7 mouse cellular contexts compared by ENCODE assay signal in the genomic region with DNA sequence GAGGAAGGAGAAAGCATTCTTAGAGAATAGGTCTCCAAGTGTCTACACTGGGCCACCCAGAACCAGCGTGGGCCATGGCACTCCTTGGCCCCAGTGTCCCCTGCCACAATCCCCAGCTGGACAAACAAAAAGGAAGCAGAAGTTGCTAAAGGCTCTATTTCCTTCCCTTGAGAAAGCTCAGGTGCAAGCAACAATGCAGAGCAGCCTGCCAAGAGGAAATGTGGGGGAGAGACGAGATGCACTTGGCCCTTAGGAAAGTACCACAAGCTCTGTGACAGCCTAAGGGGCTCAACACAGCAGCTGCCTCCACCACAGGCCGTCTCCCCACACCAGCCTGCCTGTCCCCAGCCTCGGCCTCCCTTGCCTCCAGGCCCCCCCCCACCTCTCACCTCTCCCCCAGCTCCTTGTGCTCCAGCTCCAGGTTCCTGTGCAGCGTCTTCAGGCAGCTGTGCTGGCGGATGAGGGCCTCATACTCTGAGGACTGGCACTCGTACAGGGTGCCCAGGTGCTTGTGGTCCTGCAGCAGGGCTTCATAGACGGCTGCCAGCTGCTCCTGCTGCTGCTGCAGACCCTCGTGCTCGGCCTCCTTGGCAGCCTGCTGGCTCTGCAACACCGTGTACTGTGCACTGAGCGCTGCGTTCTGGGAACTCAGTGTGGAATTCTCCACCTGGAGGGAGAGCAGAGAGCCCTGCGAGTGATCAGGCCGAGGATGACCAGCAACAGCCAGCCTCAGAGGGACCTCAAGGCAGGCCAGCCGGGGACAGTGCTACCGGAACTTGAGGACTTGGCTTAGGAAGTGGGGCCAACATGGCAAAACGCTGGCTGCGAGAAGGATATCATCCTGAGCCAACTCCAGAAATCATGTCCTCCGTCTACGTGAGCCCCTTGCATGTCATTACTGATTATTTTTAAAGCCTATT. TPM values are rescaled to one million over a fixed set of nuclear protein-coding genes. Genes with fewer than 3 reads are reported as not detected.
DNase-seq lines count a peak whose midpoint lies in the region; ATAC-seq lines count a peak whose summit lies in the region.

No protein-coding gene starts in this region.

- ATAC-seq in heart, embryonic 15.5 days (replicated peaks; ENCODE audit: insufficient number of reproducible peaks, insufficient read depth, low FRiP score, low read depth) = peak; percentile 58
- no peak for ATAC-seq in limb, embryonic 11.5 days (ENCODE audit: insufficient number of reproducible peaks, low FRiP score, low TSS enrichment, low read depth)

- H3K27ac ChIP-seq in heart, embryonic 15.5 days = peak overlapping the region; percentile 75
- H3K27ac ChIP-seq in limb, embryonic 11.5 days (replicated peaks; ENCODE audit: low read depth, low read length) = no peak overlapping the region

- DNase-seq in thymus, postnatal 10 days (ENCODE audit: low spot score in 2 of 2) = peak; percentile 18
- DNase-seq in thymus, adult 18-20 months = no peak
- no peak for DNase-seq in limb, embryonic 11.5 days (ENCODE audit: low spot score)
- DNase-seq in urinary bladder, postnatal 25 days (ENCODE audit: low spot score) = no peak
- no peak for DNase-seq in right cerebral cortex, adult 2 months (ENCODE audit: low spot score in 2 of 2)
- DNase-seq in urinary bladder, postnatal 10 days (ENCODE audit: low spot score) = no peak

- H3K27me3 ChIP-seq in heart, embryonic 15.5 days = peaks cover 3% of the 10 kb centered on the region
- no peaks in the 10 kb centered on the region for H3K27me3 ChIP-seq in limb, embryonic 11.5 days (ENCODE audit: control insufficient read depth, insufficient read depth, low read length)

- H3K4me1 ChIP-seq in heart, embryonic 15.5 days (replicated peaks) = peaks cover 18% of the 10 kb centered on the region
- H3K4me1 ChIP-seq in limb, embryonic 11.5 days (ENCODE audit: control insufficient read depth, insufficient read depth, low read length) = no peaks in the 10 kb centered on the region

- 61% methylated on average over 21 of the region's 21 CpGs for WGBS in heart, embryonic 15.5 days
- 81% methylated on average over 21 of the region's 21 CpGs for WGBS in limb, embryonic 11.5 days

- H3K9me3 ChIP-seq in heart, embryonic 15.5 days (replicated peaks) = no peaks in the 10 kb centered on the region
- no peaks in the 10 kb centered on the region for H3K9me3 ChIP-seq in limb, embryonic 11.5 days (ENCODE audit: control insufficient read depth, low read length)

- H3K4me2 ChIP-seq in heart, embryonic 15.5 days = no peak overlapping the region
- H3K4me2 ChIP-seq in limb, embryonic 11.5 days (ENCODE audit: low read depth, severe bottlenecking) = no peak overlapping the region

- H3K4me3 ChIP-seq in heart, embryonic 15.5 days = no peak overlapping the region
- H3K4me3 ChIP-seq in limb, embryonic 11.5 days (ENCODE audit: low read depth, low read length) = no peak overlapping the region

- H3K36me3 ChIP-seq in heart, embryonic 15.5 days = no peaks in the 10 kb centered on the region
- H3K36me3 ChIP-seq in limb, embryonic 11.5 days (ENCODE audit: control insufficient read depth, insufficient read depth, low read length) = no peaks in the 10 kb centered on the region

- H3K9ac ChIP-seq in heart, embryonic 15.5 days = no peak overlapping the region
- H3K9ac ChIP-seq in limb, embryonic 11.5 days (ENCODE audit: low read length) = peak overlapping the region; percentile 0; the same call in 1 of the 2 replicates

RNA-seq across cellular contexts. Expression of gene Gpr68, which starts 29.7 kb away (rescaled TPM):
- polyA plus RNA-seq in heart, embryonic 15.5 days (2015; fragmentation: Nextera tagmentation; extraction: Ambion mirVana) = 6.0 and 7.1 TPM in 2 replicates
- 0.11 TPM in 1 of 2 replicates, not detected in the other for polyA plus RNA-seq in limb, embryonic 11.5 days (2014; fragmentation: Nextera tagmentation; extraction: Ambion mirVana)

Comparison
In these comparisons a context has a peak if more than half of its experiments do, and no peak if none do; other contexts are left out.
1. DNase-seq: peak in thymus, postnatal 10 days (2 of 2); none in thymus, adult 18-20 months (0 of 2), limb, embryonic 11.5 days (single experiment), urinary bladder, postnatal 25 days (single experiment), right cerebral cortex, adult 2 months (0 of 2) and urinary bladder, postnatal 10 days (single experiment).